Mouse (Mus musculus) layer of hippocampus, adult 18-20 months (tissue): ENCODE measurements at regions not wholly inside any gene's neighbourhood (a gene's known extent, or its start where the extent isn't known, plus 50 kb on each side); places are given as distances from the start of the nearest gene placed in this dataset.

ENCODE experiments used
- DNase-seq, 2 experiments: peaks; one replicate each; pipeline ENCODE4 v3.0.0; 2022; ENCODE audit warnings: low spot score in 2 of 2

GRCm38 (mm10) chr2:12697209-12697608, 226.6 kb upstream of the Pter start:
- DNase-seq, result no peak

GRCm38 (mm10) chr2:12699331-12699730, 224.5 kb upstream of the Pter start:
- DNase-seq, result no peak

GRCm38 (mm10) chr2:12707514-12707913, 216.3 kb upstream of the Pter start:
- DNase-seq, result no peak

- peak; percentile 47 to 86 for DNase-seq
Measured at GRCm38 (mm10) chr2:12709156-12709923, 214.5 kb upstream of the Pter start.

GRCm38 (mm10) chr2:12709924-12710240, 214.0 kb upstream of the Pter start:
- DNase-seq, result peak in 1 of 2 experiments; percentile 9

GRCm38 (mm10) chr2:12716124-12717012, 207.5 kb upstream of the Pter start:
- DNase-seq, result no peak

- no peak for DNase-seq
Measured at GRCm38 (mm10) chr2:12729251-12729650, 194.6 kb upstream of the Pter start.

- no peak for DNase-seq
Measured at GRCm38 (mm10) chr2:12737140-12737539, 186.7 kb upstream of the Pter start.

GRCm38 (mm10) chr2:12746856-12747255, 177.0 kb upstream of the Pter start:
- peak in 1 of 2 experiments; percentile 50 for DNase-seq

GRCm38 (mm10) chr2:12758816-12759215, 165.0 kb upstream of the Pter start:
- peak in 1 of 2 experiments; percentile 25 for DNase-seq

- DNase-seq, result peak; percentile 47 to 77
Measured at GRCm38 (mm10) chr2:12759931-12760330, 163.9 kb upstream of the Pter start.

- no peak for DNase-seq
Measured at GRCm38 (mm10) chr2:12761461-12761860, 162.4 kb upstream of the Pter start.

GRCm38 (mm10) chr2:12764510-12764909, 159.3 kb upstream of the Pter start:
- DNase-seq, result no peak

- DNase-seq, result no peak
Measured at GRCm38 (mm10) chr2:12765336-12765735, 158.5 kb upstream of the Pter start.

GRCm38 (mm10) chr2:12776866-12777265, 147.0 kb upstream of the Pter start:
- peak; percentile 46 to 78 for DNase-seq

- peak in 1 of 2 experiments; percentile 49 for DNase-seq
Measured at GRCm38 (mm10) chr2:12777696-12778095, 146.1 kb upstream of the Pter start.

GRCm38 (mm10) chr2:12792596-12792995, 131.2 kb upstream of the Pter start:
- DNase-seq, result no peak

- DNase-seq, result peak; percentile 12 to 67
Measured at GRCm38 (mm10) chr2:12797615-12798169, 126.1 kb upstream of the Pter start.

GRCm38 (mm10) chr2:12799153-12799925, 124.5 kb upstream of the Pter start:
- peak; percentile 44 to 88 for DNase-seq

- no peak for DNase-seq
Measured at GRCm38 (mm10) chr2:12802667-12803066, 121.2 kb upstream of the Pter start.

GRCm38 (mm10) chr2:12805096-12805495, 118.7 kb upstream of the Pter start:
- DNase-seq, result peak in 1 of 2 experiments; percentile 59
